Mouse (Mus musculus): ENCODE data around the gene Dusp18. TPM values are rescaled to one million over a fixed set of nuclear protein-coding genes. Genes with fewer than 3 reads are reported as not detected.

Dusp18 gene
- 6.4 and 7.0 TPM in 2 replicates for polyA plus RNA-seq (2015; fragmentation: Nextera tagmentation; extraction: Ambion mirVana)

DNA sequence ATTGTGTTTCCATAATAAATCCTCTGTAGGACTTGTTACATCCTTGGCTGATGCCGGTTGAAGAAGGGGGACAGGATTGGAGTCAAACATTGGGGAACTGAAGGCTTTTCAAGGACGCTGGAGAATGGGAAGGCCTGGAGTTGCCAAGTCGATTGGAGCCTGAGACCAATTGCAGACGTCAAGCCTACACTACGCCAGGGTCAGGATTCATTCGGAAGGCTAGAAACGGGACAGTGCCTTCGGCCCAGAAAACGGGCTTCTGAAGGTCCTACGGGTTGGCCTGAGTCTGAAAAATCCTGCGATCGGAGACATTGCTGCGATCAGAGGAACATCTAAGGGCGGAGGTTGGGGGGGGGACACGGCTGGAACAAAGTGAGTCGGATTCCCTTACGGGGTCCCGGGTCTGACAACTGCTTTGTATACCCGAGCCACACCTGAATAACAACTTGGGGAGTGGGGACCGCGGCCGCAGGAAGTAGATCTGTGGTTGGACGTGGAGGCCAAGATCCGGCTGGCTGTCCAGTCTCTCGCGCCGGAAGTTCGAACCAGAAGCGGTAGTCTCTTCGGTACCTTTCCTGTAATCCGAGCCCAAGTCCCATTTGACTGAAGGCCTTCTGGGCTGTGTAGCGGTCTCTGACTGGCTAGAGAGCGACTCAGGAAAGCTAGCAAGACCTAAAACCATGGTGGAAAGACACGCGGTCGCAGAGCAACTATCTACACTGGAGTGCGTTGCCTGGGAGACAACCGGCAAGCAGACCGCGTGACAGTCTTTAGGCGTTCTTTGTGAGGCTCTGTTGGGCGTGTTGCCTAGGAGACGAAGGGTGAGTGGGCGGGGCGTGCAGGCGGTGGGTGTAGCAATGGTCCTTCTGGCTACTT lies at the start of gene Dusp18, which contains the start of gene 4921536K21Rik:
TSS of gene Dusp18 (plus strand) at position 835 of the 876 bp plus-strand sequence.
TSS of gene 4921536K21Rik (minus strand) at position 693 of the 876 bp plus-strand sequence.
- H3K36me3 ChIP-seq: no peaks in the 10 kb centered on the region
- H3K4me1 ChIP-seq (replicated peaks): 0 out of 2 replicates have a peak, but pooled peaks cover 2% of the 10 kb centered on the region
- H3K4me3 ChIP-seq (replicated peaks): peak within 1 kb of the TSS; percentile 48
- H3K4me2 ChIP-seq (replicated peaks): peak within 1 kb of the TSS; percentile 95
- H3K9me3 ChIP-seq: no peaks in the 10 kb centered on the region
- ATAC-seq: peak; percentile 97
- whole genome bisulfite sequencing: 4% methylated on average over 46 of the region's 46 CpGs
- H3K27me3 ChIP-seq (replicated peaks): no peaks in the 10 kb centered on the region
- H3K9ac ChIP-seq: peak within 1 kb of the TSS; percentile 44
- H3K27ac ChIP-seq: peak within 1 kb of the TSS; percentile 93

DNA sequence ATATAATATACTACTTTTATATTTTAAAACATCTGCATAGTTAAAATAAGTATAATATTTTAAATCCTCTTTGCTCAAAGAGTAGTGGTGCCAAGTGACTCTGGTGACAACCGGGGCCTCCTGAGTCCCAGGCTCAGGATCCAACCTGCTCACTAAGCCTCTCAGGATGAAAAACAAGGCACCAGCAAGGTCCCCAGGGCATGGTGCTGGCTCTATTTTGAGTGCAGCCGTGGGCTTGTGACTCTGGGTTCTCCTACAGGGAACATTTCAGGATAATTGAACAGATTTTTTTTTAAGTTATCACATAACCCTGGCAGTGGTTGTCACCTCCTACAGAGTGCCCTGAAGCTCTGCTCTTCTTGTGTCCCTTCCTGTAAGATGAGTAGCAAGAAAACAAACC lies 48.7 kb upstream of the Dusp18 start:
- no peaks in the 10 kb centered on the region for H3K9me3 ChIP-seq
- no peak overlapping the region for H3K4me3 ChIP-seq (replicated peaks)
- no peaks in the 10 kb centered on the region for H3K27me3 ChIP-seq (replicated peaks)
- ATAC-seq: no peak
- H3K4me1 ChIP-seq (replicated peaks): no peaks in the 10 kb centered on the region
- no peak overlapping the region for H3K9ac ChIP-seq
- H3K36me3 ChIP-seq: no peaks in the 10 kb centered on the region
- no peak overlapping the region for H3K27ac ChIP-seq
- 72% methylated on average over 2 of the region's 2 CpGs for WGBS
- no peak overlapping the region for H3K4me2 ChIP-seq (replicated peaks)

DNA sequence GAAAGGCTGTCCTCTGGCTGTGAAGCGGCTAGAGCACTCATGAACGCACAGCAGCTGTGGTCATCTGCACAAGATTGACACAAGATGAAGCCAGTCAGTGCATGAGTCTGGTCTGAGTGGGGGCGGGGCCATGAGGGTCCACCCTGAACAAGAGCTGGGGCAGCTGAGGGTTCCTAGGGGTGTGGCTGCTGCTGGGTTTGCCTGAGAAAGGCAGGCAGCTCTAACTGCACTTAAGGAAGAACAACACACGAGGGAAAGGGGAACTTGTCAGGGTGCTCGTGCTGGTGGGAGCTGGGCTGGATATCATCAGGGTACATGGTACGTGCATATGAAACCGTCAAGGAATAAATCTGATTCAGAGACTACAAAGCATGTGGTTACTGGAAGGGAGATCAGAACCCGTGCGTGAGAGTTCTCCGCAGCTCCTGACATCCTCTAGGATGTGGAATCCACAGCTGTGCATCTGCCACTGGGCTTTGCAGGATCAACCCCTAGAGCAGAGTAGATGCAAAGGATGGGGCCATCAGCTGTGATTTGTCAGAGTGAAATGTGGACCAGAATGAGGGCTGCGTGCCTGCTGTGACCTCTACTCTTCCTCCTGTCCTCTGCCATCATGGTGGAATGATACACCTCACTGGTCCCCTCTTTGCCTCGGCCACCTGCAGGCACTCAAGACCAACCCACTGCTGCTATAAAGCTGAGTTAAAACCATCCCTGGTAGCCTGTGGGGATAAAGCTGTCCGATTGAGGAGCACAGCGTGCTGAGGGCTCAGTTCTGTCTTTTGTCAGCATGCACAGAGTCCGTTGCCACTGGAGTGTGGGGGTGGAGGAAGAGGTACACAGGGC lies 45.3 kb upstream of the Dusp18 start:
- no peak for ATAC-seq
- H3K4me3 ChIP-seq (replicated peaks): no peak overlapping the region
- no peak overlapping the region for H3K27ac ChIP-seq
- 71% methylated on average over 15 of the region's 15 CpGs for WGBS
- no peaks in the 10 kb centered on the region for H3K36me3 ChIP-seq
- no peak overlapping the region for H3K4me2 ChIP-seq (replicated peaks)
- no peaks in the 10 kb centered on the region for H3K4me1 ChIP-seq (replicated peaks)
- H3K9me3 ChIP-seq: no peaks in the 10 kb centered on the region
- no peaks in the 10 kb centered on the region for H3K27me3 ChIP-seq (replicated peaks)
- no peak overlapping the region for H3K9ac ChIP-seq

DNA sequence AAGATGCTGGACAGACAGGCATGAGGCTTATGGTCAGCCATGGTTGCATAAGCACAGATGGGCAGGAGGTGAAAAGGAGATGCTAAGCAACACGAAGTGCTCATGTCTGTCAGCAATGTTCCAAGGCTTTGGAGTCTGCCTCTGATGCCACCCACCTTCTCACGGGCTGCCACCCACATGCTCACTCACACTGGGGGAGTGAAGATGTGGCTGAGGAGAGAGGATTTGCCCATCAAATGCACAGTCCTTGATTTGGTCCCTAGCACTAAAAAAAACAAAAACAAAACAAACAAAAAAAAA lies 44.8 kb upstream of the Dusp18 start:
- Histone ChIP-seq H3K9ac (no peak overlapping the region), H3K36me3 (no peaks in the 10 kb centered on the region), H3K9me3 (no peaks in the 10 kb centered on the region), H3K27me3 (replicated peaks) (no peaks in the 10 kb centered on the region), H3K27ac (no peak overlapping the region), H3K4me3 (replicated peaks) (no peak overlapping the region), H3K4me2 (replicated peaks) (no peak overlapping the region), H3K4me1 (replicated peaks) (no peaks in the 10 kb centered on the region)
- WGBS: 73% methylated on average over 2 of the region's 2 CpGs
- ATAC-seq: no peak

DNA sequence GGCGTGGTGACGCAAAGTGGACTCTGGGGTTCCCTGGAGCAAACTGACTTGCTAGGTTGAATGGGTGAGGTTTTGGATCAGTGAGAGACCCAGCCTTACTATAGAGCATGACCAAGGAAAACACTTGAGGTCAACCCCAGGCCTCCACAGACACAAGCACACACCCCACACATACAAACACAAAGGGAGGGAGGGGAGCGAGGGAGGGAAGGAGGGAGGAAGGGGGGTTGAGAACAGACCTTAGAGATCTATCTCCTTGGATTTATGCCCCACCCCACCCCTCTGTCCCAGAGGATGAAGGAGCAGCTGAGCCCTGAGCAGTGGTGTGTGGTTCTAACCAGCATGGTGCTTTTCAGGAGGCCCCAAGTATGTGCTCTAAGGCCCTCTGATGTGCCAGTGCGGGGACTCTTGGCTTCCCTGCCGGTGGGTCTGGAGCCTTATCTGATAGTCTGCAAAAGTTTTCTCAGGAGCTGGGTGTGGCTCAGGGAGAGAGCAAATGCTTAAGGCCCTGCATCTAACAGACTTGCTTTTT lies 44.2 kb upstream of the Dusp18 start:
- no peak overlapping the region for H3K27ac ChIP-seq
- H3K4me2 ChIP-seq (replicated peaks): no peak overlapping the region
- no peaks in the 10 kb centered on the region for H3K4me1 ChIP-seq (replicated peaks)
- H3K9me3 ChIP-seq: no peaks in the 10 kb centered on the region
- H3K4me3 ChIP-seq (replicated peaks): no peak overlapping the region
- H3K36me3 ChIP-seq: no peaks in the 10 kb centered on the region
- H3K9ac ChIP-seq: no peak overlapping the region
- ATAC-seq: no peak
- no peaks in the 10 kb centered on the region for H3K27me3 ChIP-seq (replicated peaks)
- WGBS: 62% methylated on average over 5 of the region's 5 CpGs

DNA sequence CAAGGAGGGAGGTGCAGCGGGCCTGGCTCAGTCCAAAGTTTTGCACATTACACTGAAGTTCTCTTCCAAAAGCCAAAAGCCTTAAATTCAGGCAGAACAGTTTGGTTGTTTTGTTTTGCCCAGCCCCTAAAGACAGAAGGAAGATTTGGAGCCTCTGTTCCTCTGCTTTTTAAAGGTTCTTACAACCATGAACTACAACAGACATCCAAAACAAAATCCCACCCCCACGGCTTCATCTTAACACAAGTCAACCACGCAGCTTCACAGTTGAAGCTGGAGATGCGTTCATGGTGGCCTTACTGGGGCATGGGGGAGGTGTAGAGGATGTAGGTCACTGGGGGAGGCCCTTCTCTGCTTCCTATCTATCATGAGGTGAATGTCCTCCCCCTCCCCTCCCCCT lies 43.2 kb upstream of the Dusp18 start:
- WGBS: 72% methylated on average over 4 of the region's 4 CpGs
- no peak for ATAC-seq

GRCm38 (mm10) chr11:3853031-3853430 lies 42.0 kb upstream of the Dusp18 start:
- Histone ChIP-seq H3K27me3 (replicated peaks) (no peaks in the 10 kb centered on the region), H3K9me3 (no peaks in the 10 kb centered on the region), H3K27ac (no peak overlapping the region), H3K4me1 (replicated peaks) (no peaks in the 10 kb centered on the region), H3K4me2 (replicated peaks) (no peak overlapping the region), H3K36me3 (no peaks in the 10 kb centered on the region), H3K4me3 (replicated peaks) (no peak overlapping the region), H3K9ac (no peak overlapping the region)
- WGBS: 93% methylated on average over 10 of the region's 10 CpGs
- no peak for ATAC-seq

More for the DNA sequence above, 43.2 kb upstream of the Dusp18 start:
- Histone ChIP-seq H3K4me2 (replicated peaks) (no peak overlapping the region), H3K27ac (no peak overlapping the region), H3K36me3 (no peaks in the 10 kb centered on the region), H3K27me3 (replicated peaks) (no peaks in the 10 kb centered on the region), H3K9ac (no peak overlapping the region), H3K9me3 (no peaks in the 10 kb centered on the region), H3K4me3 (replicated peaks) (no peak overlapping the region), H3K4me1 (replicated peaks) (no peaks in the 10 kb centered on the region)

GRCm38 (mm10) chr11:3853481-3854034 lies 41.5 kb upstream of the Dusp18 start:
- no peak overlapping the region for H3K4me2 ChIP-seq (replicated peaks)
- no peak overlapping the region for H3K4me3 ChIP-seq (replicated peaks)
- H3K4me1 ChIP-seq (replicated peaks): no peaks in the 10 kb centered on the region
- H3K36me3 ChIP-seq: no peaks in the 10 kb centered on the region
- H3K27me3 ChIP-seq (replicated peaks): no peaks in the 10 kb centered on the region
- no peaks in the 10 kb centered on the region for H3K9me3 ChIP-seq
- no peak for ATAC-seq
- no peak overlapping the region for H3K9ac ChIP-seq
- no peak overlapping the region for H3K27ac ChIP-seq
- WGBS: 66% methylated on average over 5 of the region's 5 CpGs

DNA sequence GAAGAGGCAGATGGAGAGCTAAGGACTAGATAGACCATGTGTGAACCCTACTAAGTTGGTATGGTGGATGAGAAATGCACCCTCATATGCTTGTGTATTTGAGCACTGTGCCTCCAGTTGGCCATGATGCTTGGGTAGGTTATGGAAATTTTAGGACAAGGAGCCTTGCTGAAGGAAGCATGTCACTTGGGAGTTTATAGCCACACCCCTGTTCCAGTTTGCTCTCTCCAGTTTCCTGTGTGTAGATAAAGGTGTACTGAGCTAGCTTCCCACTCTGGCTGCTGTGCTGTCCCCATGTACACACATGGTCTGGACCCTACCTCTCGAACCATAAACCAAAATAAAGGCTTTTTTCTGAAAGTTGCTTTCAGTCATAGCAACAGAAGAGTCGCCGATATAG lies 40.9 kb upstream of the Dusp18 start:
- Histone ChIP-seq H3K27me3 (replicated peaks) (no peaks in the 10 kb centered on the region), H3K4me1 (replicated peaks) (no peaks in the 10 kb centered on the region), H3K36me3 (no peaks in the 10 kb centered on the region), H3K9me3 (no peaks in the 10 kb centered on the region), H3K9ac (no peak overlapping the region), H3K4me2 (replicated peaks) (no peak overlapping the region), H3K4me3 (replicated peaks) (no peak overlapping the region), H3K27ac (no peak overlapping the region)
- 90% methylated on average over 3 of the region's 3 CpGs for WGBS
- ATAC-seq: no peak

DNA sequence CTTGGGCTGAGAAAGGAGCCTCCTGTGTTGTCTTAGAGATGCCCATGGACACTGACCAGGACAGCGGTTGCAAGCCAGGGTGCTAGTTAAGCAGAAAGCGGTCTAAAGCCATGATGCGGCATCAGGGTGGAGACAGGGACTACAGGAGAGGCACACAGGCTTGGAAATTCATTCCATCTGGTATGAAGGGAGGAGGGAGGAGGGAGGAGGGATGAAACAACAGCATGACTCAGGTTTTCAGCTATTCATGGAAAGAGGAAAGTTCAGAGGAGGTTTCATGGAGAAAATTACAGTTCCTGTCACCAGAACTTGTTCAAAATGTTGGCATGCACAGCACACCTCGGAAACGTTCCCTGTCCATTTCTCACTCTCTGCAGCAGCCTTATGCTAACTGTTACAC lies 39.2 kb upstream of the Dusp18 start:
- H3K4me1 ChIP-seq (replicated peaks): no peaks in the 10 kb centered on the region
- H3K36me3 ChIP-seq: no peaks in the 10 kb centered on the region
- no peak overlapping the region for H3K4me2 ChIP-seq (replicated peaks)
- H3K27ac ChIP-seq: no peak overlapping the region
- H3K27me3 ChIP-seq (replicated peaks): no peaks in the 10 kb centered on the region
- WGBS: 91% methylated on average over 5 of the region's 5 CpGs
- H3K4me3 ChIP-seq (replicated peaks): no peak overlapping the region
- no peak for ATAC-seq
- H3K9ac ChIP-seq: no peak overlapping the region
- H3K9me3 ChIP-seq: no peaks in the 10 kb centered on the region

DNA sequence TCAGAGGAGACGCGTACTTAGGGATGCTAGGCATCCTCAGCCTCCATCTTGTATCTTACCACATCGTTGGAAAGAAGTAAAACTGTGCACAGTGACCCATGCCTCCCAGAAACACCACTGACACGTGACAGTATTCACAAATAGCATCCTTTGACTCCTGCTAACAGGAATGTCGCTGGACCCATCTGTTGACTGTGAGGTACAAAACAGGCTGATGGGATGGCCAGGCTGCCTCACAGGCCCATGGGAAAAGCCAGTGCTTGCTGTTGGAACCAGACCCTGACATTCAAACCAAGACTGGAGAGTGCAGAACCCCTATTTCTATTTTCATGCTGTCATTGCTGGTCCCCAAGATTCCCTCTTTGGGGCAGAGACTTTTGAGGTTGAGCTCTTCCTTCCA lies 37.1 kb upstream of the Dusp18 start:
- Histone ChIP-seq H3K36me3 (no peaks in the 10 kb centered on the region), H3K9me3 (no peaks in the 10 kb centered on the region), H3K4me1 (replicated peaks) (no peaks in the 10 kb centered on the region), H3K4me2 (replicated peaks) (no peak overlapping the region), H3K9ac (no peak overlapping the region), H3K27me3 (replicated peaks) (0 out of 2 replicates have a peak, but pooled peaks cover 6% of the 10 kb centered on the region), H3K27ac (no peak overlapping the region), H3K4me3 (replicated peaks) (no peak overlapping the region)
- no peak for ATAC-seq
- 75% methylated on average over 5 of the region's 5 CpGs for WGBS

DNA sequence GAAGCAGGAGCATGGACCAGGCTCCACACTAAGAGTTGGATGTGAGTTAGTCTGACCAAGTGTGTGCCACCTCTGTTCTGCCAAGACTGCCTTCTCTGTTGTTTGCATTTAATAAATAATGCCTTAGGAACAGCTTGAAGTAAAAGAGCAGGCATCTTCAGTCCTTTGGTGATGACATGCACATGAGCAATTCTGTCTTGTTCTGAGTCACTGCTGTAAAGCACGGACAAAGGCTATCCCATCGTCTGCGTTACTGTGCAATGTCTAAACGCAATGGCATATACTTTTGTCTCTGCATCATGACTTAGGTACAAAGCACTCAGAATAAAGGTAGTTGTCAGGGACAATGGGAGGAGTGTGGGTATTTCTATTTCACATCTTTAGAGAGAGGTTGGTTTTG lies 35.3 kb upstream of the Dusp18 start:
- H3K36me3 ChIP-seq: no peaks in the 10 kb centered on the region
- H3K4me1 ChIP-seq (replicated peaks): peaks cover 11% of the 10 kb centered on the region
- H3K4me3 ChIP-seq (replicated peaks): no peak overlapping the region
- 91% methylated on average over 4 of the region's 4 CpGs for WGBS
- no peak overlapping the region for H3K4me2 ChIP-seq (replicated peaks)
- no peak for ATAC-seq
- H3K9me3 ChIP-seq: no peaks in the 10 kb centered on the region
- 0 out of 2 replicates have a peak, but pooled peaks cover 6% of the 10 kb centered on the region for H3K27me3 ChIP-seq (replicated peaks)
- H3K27ac ChIP-seq: no peak overlapping the region
- no peak overlapping the region for H3K9ac ChIP-seq
